Mouse (Mus musculus) heart, adult 2 months (tissue): ENCODE data around the gene Nr1h4.

Experiments
- CTCF ChIP-seq: fragments of 200-600 bp; IDR thresholded peaks from 2 replicates; pipeline ENCODE4 v1.8.1; 2022; ENCODE audit warnings: antibody characterized with exemption, mild to moderate bottlenecking, moderate library complexity
- EP300 ChIP-seq: fragments of 200-500 bp; IDR thresholded peaks from 2 replicates; pipeline ENCODE4 v1.6.1; 2011; ENCODE audit warnings: low read depth, low read length, control low read depth; ENCODE audit not compliant: insufficient read depth
- POLR2A ChIP-seq: fragments of 200-500 bp; IDR thresholded peaks from 2 replicates; pipeline ENCODE4 v1.6.1; 2011; ENCODE audit warnings: mild to moderate bottlenecking, low read depth, low read length, control low read depth; ENCODE audit not compliant: insufficient read depth

DNA sequence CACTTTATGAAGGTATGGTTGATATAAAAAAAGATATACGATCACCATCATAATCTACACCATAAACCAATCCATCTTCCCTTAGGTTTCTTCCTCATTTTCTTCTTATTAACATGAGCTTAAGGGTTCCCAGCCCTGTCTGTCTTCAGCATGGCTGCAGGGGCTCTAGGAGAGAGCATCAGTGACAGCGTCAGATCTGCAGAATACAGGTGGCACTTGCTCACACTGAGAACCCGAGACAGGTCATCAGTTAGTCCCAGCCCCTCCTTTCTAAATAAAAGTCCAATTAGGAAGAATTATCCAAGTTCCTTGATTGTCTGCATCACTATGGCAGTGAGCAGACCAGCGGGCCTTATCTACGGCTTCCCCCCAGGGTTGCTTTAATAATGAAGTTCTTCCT is 934 bp downstream of the Nr1h4 start:
- TF ChIP-seq CTCF (no peak), POLR2A (no peak), EP300 (no peak)
